8 mouse cellular contexts compared by ENCODE assay signal in genomic region chr11:4095171-4096053, GRCm38 (mm10). TPM values are rescaled to one million over a fixed set of nuclear protein-coding genes. Genes with fewer than 3 reads are reported as not detected.
DNase-seq lines count a peak whose midpoint lies in the region; ATAC-seq and TF ChIP-seq lines count a peak whose summit lies in the region.

TSS of gene Mtfp1 (minus strand) at chr11:4095445.

- H3K27me3 ChIP-seq in embryonic facial prominence, embryonic 12.5 days = no peaks in the 10 kb centered on the region
- H3K27me3 ChIP-seq in heart, embryonic 12.5 days (replicated peaks) = no peaks in the 10 kb centered on the region
- no peaks in the 10 kb centered on the region for H3K27me3 ChIP-seq in kidney, embryonic 15.5 days
- no peaks in the 10 kb centered on the region for H3K27me3 ChIP-seq in liver, embryonic 11.5 days (replicated peaks; ENCODE audit: control insufficient read depth, insufficient read depth, low read length)
- no peaks in the 10 kb centered on the region for H3K27me3 ChIP-seq in myocyte (ENCODE audit: control insufficient read depth, insufficient read depth, insufficient read length)
- H3K27me3 ChIP-seq in stomach, embryonic 14.5 days (ENCODE audit: control insufficient read depth, insufficient read depth, low read length) = no peaks in the 10 kb centered on the region

- H3K79me2 ChIP-seq in myocyte (ENCODE audit: control insufficient read depth, insufficient read depth) = no peaks in the 10 kb centered on the region

- WGBS in embryonic facial prominence, embryonic 12.5 days = 6% methylated on average over 34 of the region's 34 CpGs
- WGBS in heart, embryonic 12.5 days = 5% methylated on average over 34 of the region's 34 CpGs
- WGBS in kidney, embryonic 15.5 days = 6% methylated on average over 34 of the region's 34 CpGs
- WGBS in liver, embryonic 11.5 days = 7% methylated on average over 34 of the region's 34 CpGs
- WGBS in stomach, embryonic 14.5 days = 5% methylated on average over 34 of the region's 34 CpGs

- H3K4me1 ChIP-seq in embryonic facial prominence, embryonic 12.5 days = peaks cover 14% of the 10 kb centered on the region
- H3K4me1 ChIP-seq in heart, embryonic 12.5 days (replicated peaks) = peaks cover 30% of the 10 kb centered on the region
- H3K4me1 ChIP-seq in kidney, embryonic 15.5 days = peaks cover 39% of the 10 kb centered on the region
- peaks cover 18% of the 10 kb centered on the region for H3K4me1 ChIP-seq in liver, embryonic 11.5 days (replicated peaks; ENCODE audit: control insufficient read depth, insufficient read depth, low read length)
- H3K4me1 ChIP-seq in stomach, embryonic 14.5 days (ENCODE audit: control insufficient read depth, insufficient read depth, low read length) = peaks cover 11% of the 10 kb centered on the region; the same call in 1 of the 2 replicates

- peak within 1 kb of the TSS; percentile 64 for H3K9ac ChIP-seq in embryonic facial prominence, embryonic 12.5 days
- peak within 1 kb of the TSS; percentile 70 for H3K9ac ChIP-seq in heart, embryonic 12.5 days
- peak within 1 kb of the TSS; percentile 62 for H3K9ac ChIP-seq in kidney, embryonic 15.5 days
- peak within 1 kb of the TSS; percentile 73 for H3K9ac ChIP-seq in liver, embryonic 11.5 days (ENCODE audit: low read depth, low read length)
- peak within 1 kb of the TSS; percentile 36 for H3K9ac ChIP-seq in stomach, embryonic 14.5 days (replicated peaks; ENCODE audit: low read depth, low read length)

- peak; percentile 77 for DNase-seq in A20 (ENCODE audit: low read depth, low spot score)
- DNase-seq in adrenal gland, postnatal 10 days = peak; percentile 79
- peak; percentile 78 for DNase-seq in liver, embryonic 11.5 days (ENCODE audit: low spot score)

- no peaks in the 10 kb centered on the region for H3K36me3 ChIP-seq in embryonic facial prominence, embryonic 12.5 days
- peaks cover 25% of the 10 kb centered on the region for H3K36me3 ChIP-seq in heart, embryonic 12.5 days
- H3K36me3 ChIP-seq in kidney, embryonic 15.5 days = peaks cover 16% of the 10 kb centered on the region
- H3K36me3 ChIP-seq in liver, embryonic 11.5 days (ENCODE audit: control insufficient read depth, insufficient read depth, low read length) = peaks cover 23% of the 10 kb centered on the region
- H3K36me3 ChIP-seq in myocyte (ENCODE audit: control insufficient read depth, insufficient read depth) = no peaks in the 10 kb centered on the region
- H3K36me3 ChIP-seq in stomach, embryonic 14.5 days (ENCODE audit: control insufficient read depth, insufficient read depth, low read length) = peaks cover 4% of the 10 kb centered on the region; the same call in 1 of the 2 replicates

- peak within 1 kb of the TSS; percentile 66 for H3K4me2 ChIP-seq in embryonic facial prominence, embryonic 12.5 days (replicated peaks)
- H3K4me2 ChIP-seq in heart, embryonic 12.5 days = peak within 1 kb of the TSS; percentile 71
- H3K4me2 ChIP-seq in kidney, embryonic 15.5 days = peak within 1 kb of the TSS; percentile 78
- peak within 1 kb of the TSS; percentile 69 for H3K4me2 ChIP-seq in liver, embryonic 11.5 days
- peak within 1 kb of the TSS; percentile 70 for H3K4me2 ChIP-seq in myocyte (ENCODE audit: low read depth)
- peak within 1 kb of the TSS; percentile 80 for H3K4me2 ChIP-seq in stomach, embryonic 14.5 days (replicated peaks; ENCODE audit: low read depth, low read length)

- no peak for ATAC-seq in embryonic facial prominence, embryonic 12.5 days (ENCODE audit: insufficient number of reproducible peaks, insufficient read depth, low FRiP score, low TSS enrichment)
- ATAC-seq in heart, embryonic 12.5 days (ENCODE audit: insufficient number of reproducible peaks, low FRiP score) = no peak
- peak; percentile 19 for ATAC-seq in kidney, embryonic 15.5 days (replicated peaks; ENCODE audit: low FRiP score)
- peak; percentile 32 for ATAC-seq in liver, embryonic 11.5 days (replicated peaks; ENCODE audit: low FRiP score)
- ATAC-seq in stomach, embryonic 14.5 days (ENCODE audit: insufficient number of reproducible peaks, insufficient read depth, low FRiP score, low read depth) = no peak

- H3K9me3 ChIP-seq in embryonic facial prominence, embryonic 12.5 days = no peaks in the 10 kb centered on the region
- H3K9me3 ChIP-seq in heart, embryonic 12.5 days (replicated peaks) = peaks cover 10% of the 10 kb centered on the region
- no peaks in the 10 kb centered on the region for H3K9me3 ChIP-seq in kidney, embryonic 15.5 days (replicated peaks)
- H3K9me3 ChIP-seq in liver, embryonic 11.5 days (ENCODE audit: control insufficient read depth, low read length) = peaks cover 9% of the 10 kb centered on the region
- no peaks in the 10 kb centered on the region for H3K9me3 ChIP-seq in stomach, embryonic 14.5 days (ENCODE audit: control insufficient read depth, low read depth, low read length)

- peak within 1 kb of the TSS; percentile 57 for H3K4me3 ChIP-seq in embryonic facial prominence, embryonic 12.5 days
- H3K4me3 ChIP-seq in heart, embryonic 12.5 days = peak within 1 kb of the TSS; percentile 65
- H3K4me3 ChIP-seq in kidney, embryonic 15.5 days (replicated peaks) = peak within 1 kb of the TSS; percentile 65
- peak within 1 kb of the TSS; percentile 71 for H3K4me3 ChIP-seq in liver, embryonic 11.5 days (ENCODE audit: low read depth, low read length)
- peak within 1 kb of the TSS; percentile 38 for H3K4me3 ChIP-seq in myocyte
- peak within 1 kb of the TSS; percentile 57 for H3K4me3 ChIP-seq in stomach, embryonic 14.5 days (ENCODE audit: low read depth, low read length)

- H3ac ChIP-seq in myocyte (ENCODE audit: control insufficient read depth, insufficient read length) = peak within 1 kb of the TSS; percentile 28

- no peak for TF ChIP-seq POLR2A in myocyte (IDR thresholded peaks at IDR 0.05; ENCODE audit: insufficient read length, low read depth)

- H3K27ac ChIP-seq in embryonic facial prominence, embryonic 12.5 days = peak within 1 kb of the TSS; percentile 72
- peak within 1 kb of the TSS; percentile 86 for H3K27ac ChIP-seq in heart, embryonic 12.5 days (ENCODE audit: poor library complexity, severe bottlenecking)
- H3K27ac ChIP-seq in kidney, embryonic 15.5 days = peak within 1 kb of the TSS; percentile 80
- peak within 1 kb of the TSS; percentile 93 for H3K27ac ChIP-seq in liver, embryonic 11.5 days (ENCODE audit: low read depth, low read length)
- H3K27ac ChIP-seq in stomach, embryonic 14.5 days (ENCODE audit: low read length) = peak within 1 kb of the TSS; percentile 77

TF ChIP-seq in myocyte, 11 proteins besides CTCF, POLR2A, EP300 and RAD21:
- TF ChIP-seq MAX (IDR thresholded peaks at IDR 0.05; ENCODE audit: low read depth) (no peak), TCF12 (IDR thresholded peaks at IDR 0.05; ENCODE audit: insufficient read depth, poor library complexity, severe bottlenecking) (no peak), CEBPB (IDR thresholded peaks at IDR 0.05; ENCODE audit: insufficient read depth, poor library complexity, severe bottlenecking) (no peak), REST (IDR thresholded peaks at IDR 0.05; ENCODE audit: insufficient read depth, insufficient read length) (no peak), MYOG (IDR thresholded peaks at IDR 0.05; ENCODE audit: control insufficient read depth in 1 of 3, insufficient read depth in 1 of 3, insufficient read length in 2 of 3, low read depth in 2 of 3) (no peak), MYOD1 (IDR thresholded peaks at IDR 0.05; ENCODE audit: control insufficient read depth in 1 of 3, insufficient read length in 2 of 3, low read depth in 2 of 3) (no peak), TCF3 (IDR thresholded peaks at IDR 0.05; ENCODE audit: insufficient read length, low read depth) (no peak), USF1 (IDR thresholded peaks at IDR 0.05; ENCODE audit: low read depth) (no peak), SRF (IDR thresholded peaks at IDR 0.05; ENCODE audit: control insufficient read depth, insufficient read length, low read depth) (no peak), POLR2AphosphoS2 (IDR thresholded peaks at IDR 0.05; ENCODE audit: insufficient read length, low read depth) (no peak), E2F4 (IDR thresholded peaks at IDR 0.05; ENCODE audit: insufficient read depth) (no peak)

RNA-seq across cellular contexts. Expression of gene Mtfp1, which starts in this region (rescaled TPM):
- total RNA-seq in adrenal gland, postnatal 10 days (2021) = 10 to 100 TPM; 24.4 to 34.6 TPM
- polyA plus RNA-seq in embryonic facial prominence, embryonic 12.5 days (2016; fragmentation: Nextera tagmentation; extraction: Ambion mirVana) = 7.6 and 7.7 TPM in 2 replicates
- 18.6 and 21.2 TPM in 2 replicates for polyA plus RNA-seq in heart, embryonic 12.5 days (2016; fragmentation: Nextera tagmentation; extraction: Ambion mirVana)
- polyA plus RNA-seq in kidney, embryonic 15.5 days (2015; fragmentation: Nextera tagmentation; extraction: Ambion mirVana) = 15.9 and 16.0 TPM in 2 replicates
- 48.8 and 51.8 TPM in 2 replicates for polyA plus RNA-seq in liver, embryonic 11.5 days (2014; fragmentation: Nextera tagmentation; extraction: Ambion mirVana)
- 21.1 TPM for polyA plus RNA-seq in myocyte (2012; fragmentation: generic; extraction: Trizol)
- polyA plus RNA-seq in stomach, embryonic 14.5 days (2014; fragmentation: Nextera tagmentation; extraction: Ambion mirVana) = 14.5 and 15.5 TPM in 2 replicates

Comparison
In these comparisons a context has a peak if more than half of its experiments do, and no peak if none do; other contexts are left out.
1. ATAC-seq: peak in kidney, embryonic 15.5 days (single experiment) and liver, embryonic 11.5 days (single experiment); none in embryonic facial prominence, embryonic 12.5 days (single experiment), heart, embryonic 12.5 days (single experiment) and stomach, embryonic 14.5 days (single experiment).
2. Peak in every context shown above with its lines, with median percentiles within 50 percentile points of each other: DNase-seq, H3K27ac ChIP-seq, H3K4me2 ChIP-seq, H3K4me3 ChIP-seq and H3K9ac ChIP-seq.